Mouse (Mus musculus): ENCODE results near the gene Dcaf11. TPM values are rescaled to one million over a fixed set of nuclear protein-coding genes. Genes with fewer than 3 reads are reported as not detected.

The Dcaf11 gene
- polyA plus RNA-seq, 1 experiment from 2014 or later: 117 TPM

Other genes with a start within 250 kb of the Dcaf11 start
- 147 and 157 TPM in 2 replicates for gene Dhrs4, start 81.2 kb upstream of the Dcaf11 start, polyA plus RNA-seq (2015; fragmentation: Nextera tagmentation; extraction: Ambion mirVana)
- gene Carmil3, start 69.4 kb upstream of the Dcaf11 start, polyA plus RNA-seq (2015; fragmentation: Nextera tagmentation; extraction: Ambion mirVana): 2.5 and 3.0 TPM in 2 replicates
- gene Cpne6, start 49.6 kb upstream of the Dcaf11 start, polyA plus RNA-seq (2015; fragmentation: Nextera tagmentation; extraction: Ambion mirVana): 0.21 and 0.46 TPM in 2 replicates
- not detected in 2 replicates for gene Nrl, start 35.0 kb upstream of the Dcaf11 start, polyA plus RNA-seq (2015; fragmentation: Nextera tagmentation; extraction: Ambion mirVana)
- 64.2 and 66.0 TPM in 2 replicates for gene Pck2, start 19.7 kb upstream of the Dcaf11 start, polyA plus RNA-seq (2015; fragmentation: Nextera tagmentation; extraction: Ambion mirVana)
- gene A730061H03Rik, start 400 bp downstream of the Dcaf11 start, polyA plus RNA-seq (2015; fragmentation: Nextera tagmentation; extraction: Ambion mirVana): 1.2 and 1.6 TPM in 2 replicates
- gene Fitm1, start 15.6 kb downstream of the Dcaf11 start, polyA plus RNA-seq (2015; fragmentation: Nextera tagmentation; extraction: Ambion mirVana): 4.5 and 4.6 TPM in 2 replicates
- 156 and 168 TPM in 2 replicates for gene Psme1, start 18.1 kb downstream of the Dcaf11 start, polyA plus RNA-seq (2015; fragmentation: Nextera tagmentation; extraction: Ambion mirVana)
- gene Emc9, start 25.3 kb downstream of the Dcaf11 start, polyA plus RNA-seq (2015; fragmentation: Nextera tagmentation; extraction: Ambion mirVana): 9.3 and 9.5 TPM in 2 replicates
- 207 and 226 TPM in 2 replicates for gene Psme2, start 31.1 kb downstream of the Dcaf11 start, polyA plus RNA-seq (2015; fragmentation: Nextera tagmentation; extraction: Ambion mirVana)
- 21.3 and 26.2 TPM in 2 replicates for gene Rnf31, start 31.7 kb downstream of the Dcaf11 start, polyA plus RNA-seq (2015; fragmentation: Nextera tagmentation; extraction: Ambion mirVana)
- 16.8 and 17.7 TPM in 2 replicates for gene Irf9, start 43.6 kb downstream of the Dcaf11 start, polyA plus RNA-seq (2015; fragmentation: Nextera tagmentation; extraction: Ambion mirVana)
- gene Rec8, start 58.0 kb downstream of the Dcaf11 start, polyA plus RNA-seq (2015; fragmentation: Nextera tagmentation; extraction: Ambion mirVana): 23.0 and 24.2 TPM in 2 replicates
- gene Ipo4, start 76.0 kb downstream of the Dcaf11 start, polyA plus RNA-seq (2015; fragmentation: Nextera tagmentation; extraction: Ambion mirVana): 120 and 130 TPM in 2 replicates
- 1.5 and 1.6 TPM in 2 replicates for gene Gm49378, start 77.9 kb downstream of the Dcaf11 start, polyA plus RNA-seq (2015; fragmentation: Nextera tagmentation; extraction: Ambion mirVana)
- 137 and 139 TPM in 2 replicates for gene Tm9sf1, start 83.8 kb downstream of the Dcaf11 start, polyA plus RNA-seq (2015; fragmentation: Nextera tagmentation; extraction: Ambion mirVana)
- 1.1 and 1.3 TPM in 2 replicates for gene Tssk4, start 90.2 kb downstream of the Dcaf11 start, polyA plus RNA-seq (2015; fragmentation: Nextera tagmentation; extraction: Ambion mirVana)
- 59.8 and 61.0 TPM in 2 replicates for gene Mdp1, start 100.5 kb downstream of the Dcaf11 start, polyA plus RNA-seq (2015; fragmentation: Nextera tagmentation; extraction: Ambion mirVana)
- gene Gmpr2, start 111.9 kb downstream of the Dcaf11 start, polyA plus RNA-seq (2015; fragmentation: Nextera tagmentation; extraction: Ambion mirVana): 74.1 and 74.2 TPM in 2 replicates
- 514 and 521 TPM in 2 replicates for gene Nedd8, start 112.1 kb downstream of the Dcaf11 start, polyA plus RNA-seq (2015; fragmentation: Nextera tagmentation; extraction: Ambion mirVana)
- 43.9 and 44.5 TPM in 2 replicates for gene Tinf2, start 121.8 kb downstream of the Dcaf11 start, polyA plus RNA-seq (2015; fragmentation: Nextera tagmentation; extraction: Ambion mirVana)
- gene Tgm1, start 153.9 kb downstream of the Dcaf11 start, polyA plus RNA-seq (2015; fragmentation: Nextera tagmentation; extraction: Ambion mirVana): 2.9 and 3.0 TPM in 2 replicates
- gene Rabggta, start 162.3 kb downstream of the Dcaf11 start, polyA plus RNA-seq (2015; fragmentation: Nextera tagmentation; extraction: Ambion mirVana): 43.3 and 46.2 TPM in 2 replicates
- 112 and 119 TPM in 2 replicates for gene Dhrs1, start 185.7 kb downstream of the Dcaf11 start, polyA plus RNA-seq (2015; fragmentation: Nextera tagmentation; extraction: Ambion mirVana)
- gene Nop9, start 185.7 kb downstream of the Dcaf11 start, polyA plus RNA-seq (2015; fragmentation: Nextera tagmentation; extraction: Ambion mirVana): 40.6 and 41.9 TPM in 2 replicates
- gene Cideb, start 198.5 kb downstream of the Dcaf11 start, polyA plus RNA-seq (2015; fragmentation: Nextera tagmentation; extraction: Ambion mirVana): 21.1 and 21.3 TPM in 2 replicates
- gene Ltb4r2, start 201.4 kb downstream of the Dcaf11 start, polyA plus RNA-seq (2015; fragmentation: Nextera tagmentation; extraction: Ambion mirVana): 0.41 and 0.45 TPM in 2 replicates
- gene Ltb4r1, start 206.0 kb downstream of the Dcaf11 start, polyA plus RNA-seq (2015; fragmentation: Nextera tagmentation; extraction: Ambion mirVana): 0.54 and 0.92 TPM in 2 replicates
- gene Adcy4, start 224.1 kb downstream of the Dcaf11 start, polyA plus RNA-seq (2015; fragmentation: Nextera tagmentation; extraction: Ambion mirVana): 16.7 and 19.7 TPM in 2 replicates
- 39.3 and 43.4 TPM in 2 replicates for gene Ripk3, start 228.9 kb downstream of the Dcaf11 start, polyA plus RNA-seq (2015; fragmentation: Nextera tagmentation; extraction: Ambion mirVana)